Mouse (Mus musculus): Measurements from ENCODE around the gene Prdm9.

GRCm38 (mm10) chr17:15580072-15580447, 15.9 kb upstream of the Prdm9 start:
- TF ChIP-seq POLR2A (IDR thresholded peaks at IDR 0.05; ENCODE audit: borderline replicate concordance, extremely low read depth, low read depth, low read length) (no peak), CTCF (IDR thresholded peaks at IDR 0.05; ENCODE audit: insufficient read depth, low read length) (no peak)
